9 mouse cellular contexts compared by ENCODE assay signal in the genomic region with DNA sequence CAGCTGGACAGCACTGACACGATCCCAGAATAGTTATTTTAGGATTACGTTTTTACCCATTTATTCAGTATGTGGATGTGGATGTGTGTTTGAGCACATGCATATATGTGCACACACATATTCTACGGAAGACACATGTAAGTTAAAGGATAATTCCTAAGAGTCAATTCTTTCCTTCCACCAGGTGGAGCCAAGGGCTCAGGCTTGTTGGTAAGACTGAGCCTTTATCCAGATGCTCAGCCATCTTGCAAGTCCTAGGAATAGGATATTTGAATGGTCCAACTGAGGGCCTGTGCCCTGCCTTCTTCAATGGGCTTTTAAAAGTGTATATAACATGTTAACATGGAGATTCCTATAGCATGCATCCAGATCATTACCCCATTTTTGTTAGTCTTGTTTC. TPM values are rescaled to one million over a fixed set of nuclear protein-coding genes. Genes with fewer than 3 reads are reported as not detected.
A peak's percentile ranks its signal among the peaks of the same experiment; 100 is the strongest.
DNase-seq lines count a peak whose midpoint lies in the region; ATAC-seq and TF ChIP-seq lines count a peak whose summit lies in the region.
"Had no signal": no experiment of that assay in that cellular context is flagged by ENCODE, and none has a peak within 500 bp of the region (broad histone marks: within the 10 kb centered on the region; RNA-seq: fewer than 3 reads in every experiment).

No protein-coding gene starts in this region.

- H3K9me3 ChIP-seq in forebrain, postnatal 0 days (ENCODE audit: low read length): no peaks in the 10 kb centered on the region
- no peaks in the 10 kb centered on the region for H3K9me3 ChIP-seq in forebrain, embryonic 12.5 days
- no peaks in the 10 kb centered on the region for H3K9me3 ChIP-seq in lung, embryonic 14.5 days (ENCODE audit: low read depth, low read length)
- H3K9me3 ChIP-seq: neural tube, embryonic 13.5 days had no signal

- no peaks in the 10 kb centered on the region for H3K4me1 ChIP-seq in forebrain, postnatal 0 days (ENCODE audit: insufficient read depth)
- no peaks in the 10 kb centered on the region for H3K4me1 ChIP-seq in forebrain, embryonic 12.5 days
- no peaks in the 10 kb centered on the region; the same call in 1 of the 2 replicates for H3K4me1 ChIP-seq in lung, embryonic 14.5 days (ENCODE audit: insufficient read depth)
- H3K4me1 ChIP-seq: neural tube, embryonic 13.5 days had no signal

- TF ChIP-seq CTCF in forebrain, postnatal 0 days (IDR thresholded peaks at IDR 0.05; ENCODE audit: low read depth): peak; percentile 77
- peak; percentile 61 for TF ChIP-seq CTCF in lung, embryonic 14.5 days (IDR thresholded peaks at IDR 0.05; ENCODE audit: low read depth)

- peak; percentile 83 for ATAC-seq in forebrain, postnatal 0 days
- ATAC-seq in forebrain, embryonic 12.5 days (ENCODE audit: low FRiP score): no peak
- no peak for ATAC-seq in lung, embryonic 14.5 days (ENCODE audit: insufficient read depth)

- no peak overlapping the region for H3K4me3 ChIP-seq in forebrain, postnatal 0 days (ENCODE audit: low read depth, low read length)
- no peak overlapping the region for H3K4me3 ChIP-seq in forebrain, embryonic 12.5 days (replicated peaks)
- H3K4me3 ChIP-seq in lung, embryonic 14.5 days (ENCODE audit: low read depth, low read length): no peak overlapping the region
- H3K4me3 ChIP-seq: neural tube, embryonic 13.5 days had no signal

- DNase-seq in forebrain, postnatal 0 days: peak; percentile 61
- DNase-seq in lung, embryonic 14.5 days: peak; percentile 78
- no peak for DNase-seq in lung, postnatal 25 days (ENCODE audit: low spot score)
- peak; percentile 28 to 62 for DNase-seq in adrenal gland, postnatal 36 days
- DNase-seq in layer of hippocampus, adult 18-20 months (ENCODE audit: low spot score in 2 of 2): peak; percentile 42 to 81
- DNase-seq in T-cell, adult 2 months (ENCODE audit: low spot score): no peak
- DNase-seq in thymus, postnatal 36 days: no peak

- 86% methylated on average over 3 of the region's 3 CpGs for WGBS in forebrain, postnatal 0 days
- 94% methylated on average over 3 of the region's 3 CpGs for WGBS in forebrain, embryonic 12.5 days
- WGBS in lung, embryonic 14.5 days: 83% methylated on average over 3 of the region's 3 CpGs

- H3K27ac ChIP-seq in forebrain, postnatal 0 days (ENCODE audit: low read depth, low read length): no peak overlapping the region
- no peak overlapping the region for H3K27ac ChIP-seq in forebrain, embryonic 12.5 days
- no peak overlapping the region for H3K27ac ChIP-seq in lung, embryonic 14.5 days (ENCODE audit: low read depth)
- H3K27ac ChIP-seq: neural tube, embryonic 13.5 days had no signal

- no peak overlapping the region for H3K4me2 ChIP-seq in forebrain, postnatal 0 days (ENCODE audit: low read depth)
- no peak overlapping the region for H3K4me2 ChIP-seq in forebrain, embryonic 12.5 days
- H3K4me2 ChIP-seq in lung, embryonic 14.5 days: no peak overlapping the region
- H3K4me2 ChIP-seq: neural tube, embryonic 13.5 days had no signal

- H3K27me3 ChIP-seq in forebrain, postnatal 0 days (ENCODE audit: insufficient read depth, low read length): no peaks in the 10 kb centered on the region
- no peaks in the 10 kb centered on the region for H3K27me3 ChIP-seq in forebrain, embryonic 12.5 days
- no peaks in the 10 kb centered on the region for H3K27me3 ChIP-seq in lung, embryonic 14.5 days (ENCODE audit: insufficient read depth, low read length)
- H3K27me3 ChIP-seq: neural tube, embryonic 13.5 days had no signal

- no peak overlapping the region for H3K9ac ChIP-seq in forebrain, postnatal 0 days
- no peak overlapping the region for H3K9ac ChIP-seq in forebrain, embryonic 12.5 days
- H3K9ac ChIP-seq in lung, embryonic 14.5 days: no peak overlapping the region
- H3K9ac ChIP-seq: neural tube, embryonic 13.5 days had no signal

- no peaks in the 10 kb centered on the region for H3K36me3 ChIP-seq in forebrain, postnatal 0 days (ENCODE audit: insufficient read depth)
- no peaks in the 10 kb centered on the region for H3K36me3 ChIP-seq in forebrain, embryonic 12.5 days (replicated peaks)
- no peaks in the 10 kb centered on the region for H3K36me3 ChIP-seq in lung, embryonic 14.5 days (ENCODE audit: insufficient read depth)
- H3K36me3 ChIP-seq: neural tube, embryonic 13.5 days had no signal

RNA-seq across cellular contexts. Expression of gene Mtr, which starts 38.8 kb away (rescaled TPM):
- total RNA-seq in forebrain, postnatal 0 days (2014; rRNA removed): 5.2 and 8.3 TPM in 2 replicates
- 1.8 and 1.9 TPM in 2 replicates for polyA plus RNA-seq in forebrain, postnatal 0 days (2015; fragmentation: Nextera tagmentation; extraction: Ambion mirVana)
- polyA plus RNA-seq in forebrain, embryonic 12.5 days (2016; fragmentation: Nextera tagmentation; extraction: Ambion mirVana): 11.6 and 13.4 TPM in 2 replicates
- polyA plus RNA-seq in lung, embryonic 14.5 days (2014; fragmentation: Nextera tagmentation; extraction: Ambion mirVana): 21.3 and 21.9 TPM in 2 replicates
- 10 to 100 TPM; 20.0 to 20.3 TPM for total RNA-seq in adrenal gland, postnatal 36 days (2021)
- 10 to 100 TPM; 18.3 to 18.7 TPM for total RNA-seq in layer of hippocampus, adult 18-20 months (2021)

RNA-seq across cellular contexts. Expression of gene Actn2, which starts 43.9 kb away (rescaled TPM):
- 3.9 and 5.9 TPM in 2 replicates for total RNA-seq in forebrain, postnatal 0 days (2014; rRNA removed)
- polyA plus RNA-seq in forebrain, postnatal 0 days (2015; fragmentation: Nextera tagmentation; extraction: Ambion mirVana): 6.0 TPM in 2 replicates
- 0.79 and 1.6 TPM in 2 replicates for polyA plus RNA-seq in forebrain, embryonic 12.5 days (2016; fragmentation: Nextera tagmentation; extraction: Ambion mirVana)
- 0.57 and 10.2 TPM in 2 replicates for polyA plus RNA-seq in lung, embryonic 14.5 days (2014; fragmentation: Nextera tagmentation; extraction: Ambion mirVana)
- under 1 TPM; 0.10 to 0.59 TPM for total RNA-seq in adrenal gland, postnatal 36 days (2021)
- total RNA-seq in layer of hippocampus, adult 18-20 months (2021): 10 to 100 TPM; 17.7 to 20.5 TPM

Comparison
In these comparisons a context has a peak if more than half of its experiments do, and no peak if none do; other contexts are left out.
1. DNase-seq: peak in forebrain, postnatal 0 days (single experiment), lung, embryonic 14.5 days (single experiment), adrenal gland, postnatal 36 days (2 of 2) and layer of hippocampus, adult 18-20 months (2 of 2); none in lung, postnatal 25 days (single experiment), T-cell, adult 2 months (single experiment) and thymus, postnatal 36 days (0 of 2).